11 mouse cellular contexts compared by ENCODE assay signal in the genomic region with DNA sequence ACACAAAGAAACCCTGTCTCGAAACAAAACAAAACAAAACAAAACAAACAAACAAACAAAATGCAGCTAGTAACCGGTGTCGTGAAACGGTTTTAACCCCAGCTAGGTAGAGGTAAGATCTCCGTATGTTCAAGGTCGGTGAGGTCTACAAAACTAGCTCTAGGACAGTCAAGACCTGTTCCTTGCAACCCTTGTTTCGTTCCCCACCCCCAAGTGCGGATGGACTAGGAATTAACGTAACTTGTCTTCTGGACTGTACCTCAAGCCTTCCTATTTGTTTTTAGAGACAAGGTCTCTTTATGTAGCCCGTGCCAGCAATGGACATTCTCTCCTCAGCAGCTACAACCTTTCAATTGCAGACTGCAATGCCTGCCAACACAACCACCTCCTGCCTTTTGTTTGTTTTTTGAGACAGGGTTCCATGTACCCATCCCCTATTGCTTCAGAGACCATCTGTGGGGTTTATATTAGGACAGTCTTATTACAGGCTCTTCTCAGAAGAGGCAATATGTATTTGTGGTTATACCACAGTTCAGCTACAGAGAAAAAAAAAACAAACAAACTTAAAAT. TPM values are rescaled to one million over a fixed set of nuclear protein-coding genes. Genes with fewer than 3 reads are reported as not detected.
A peak's percentile ranks its signal among the peaks of the same experiment; 100 is the strongest.
DNase-seq lines count a peak whose midpoint lies in the region; ATAC-seq and TF ChIP-seq lines count a peak whose summit lies in the region.
"Had no signal": no experiment of that assay in that cellular context is flagged by ENCODE, and none has a peak within 500 bp of the region (broad histone marks: within the 10 kb centered on the region; RNA-seq: fewer than 3 reads in every experiment).

No protein-coding gene starts in this region.

- H3K9ac ChIP-seq in heart, embryonic 14.5 days (ENCODE audit: low read length), result no peak overlapping the region; the same call in 1 of the 2 replicates
- no peak overlapping the region for H3K9ac ChIP-seq in limb, embryonic 13.5 days
- no peak overlapping the region for H3K9ac ChIP-seq in neural tube, embryonic 15.5 days (replicated peaks)

- no peak overlapping the region for H3K4me3 ChIP-seq in heart, embryonic 14.5 days (ENCODE audit: control insufficient read depth in 1 of 2, insufficient read depth in 1 of 2, low read depth in 1 of 2, low read length in 2 of 2)
- no peak overlapping the region for H3K4me3 ChIP-seq in thymus, adult 2 months (ENCODE audit: control insufficient read depth, insufficient read depth, low read length)
- H3K4me3 ChIP-seq in limb, embryonic 13.5 days, result no peak overlapping the region
- no peak overlapping the region for H3K4me3 ChIP-seq in neural tube, embryonic 15.5 days (replicated peaks)

- no peaks in the 10 kb centered on the region for H3K27me3 ChIP-seq in heart, embryonic 14.5 days (ENCODE audit: control insufficient read depth, insufficient read depth, low read length)
- H3K27me3 ChIP-seq in thymus, adult 2 months (ENCODE audit: control insufficient read depth, insufficient read depth, low read length), result no peaks in the 10 kb centered on the region
- H3K27me3 ChIP-seq in limb, embryonic 13.5 days, result no peaks in the 10 kb centered on the region
- H3K27me3 ChIP-seq in neural tube, embryonic 15.5 days (replicated peaks), result no peaks in the 10 kb centered on the region

- DNase-seq in heart, postnatal 36 days, result no peak
- DNase-seq in thymus, adult 2 months, result no peak
- DNase-seq in thymus, postnatal 25 days, result no peak
- no peak for DNase-seq in neural tube, embryonic 10.5 days (ENCODE audit: extremely low spot score, low spot score)
- no peak for DNase-seq in left cerebral cortex, postnatal 10 days (ENCODE audit: extremely low spot score in 1 of 2, low spot score in 2 of 2)
- DNase-seq: lung, postnatal 10 days had no signal

- no peak for TF ChIP-seq CTCF in thymus, adult 2 months (IDR thresholded peaks at IDR 0.05; ENCODE audit: borderline replicate concordance, control insufficient read depth, extremely low read depth, insufficient read depth, low read length, poor library complexity)

- peak overlapping the region; percentile 81 for H3K4me2 ChIP-seq in heart, embryonic 14.5 days (ENCODE audit: low read length)
- H3K4me2 ChIP-seq in limb, embryonic 13.5 days (replicated peaks), result peak overlapping the region; percentile 68
- H3K4me2 ChIP-seq in neural tube, embryonic 15.5 days, result no peak overlapping the region; the same call in 1 of the 2 replicates

- no peak for TF ChIP-seq POLR2A in thymus, adult 2 months (IDR thresholded peaks at IDR 0.05; ENCODE audit: control insufficient read depth, extremely low read depth, insufficient read depth, low read length, poor library complexity)

- intact Hi-C loops in heart, postnatal 36 days (cut with DNase I), result loop anchor here (5.0 kb wide), 1 partner anchor 112 kb away; no protein-coding TSS in a partner anchor
- intact Hi-C loops in left cerebral cortex, postnatal 10 days (cut with DNase I), result no loop called here

- WGBS in heart, embryonic 14.5 days, result 72% methylated on average over 10 of the region's 10 CpGs
- 91% methylated on average over 10 of the region's 10 CpGs for WGBS in thymus, adult 2 months
- WGBS in limb, embryonic 13.5 days, result 84% methylated on average over 10 of the region's 10 CpGs
- WGBS in neural tube, embryonic 15.5 days, result 89% methylated on average over 10 of the region's 10 CpGs

- H3K36me3 ChIP-seq in heart, embryonic 14.5 days (ENCODE audit: control insufficient read depth, insufficient read depth, low read length), result no peaks in the 10 kb centered on the region
- H3K36me3 ChIP-seq in thymus, adult 2 months (ENCODE audit: control insufficient read depth, insufficient read depth, low read length), result no peaks in the 10 kb centered on the region
- no peaks in the 10 kb centered on the region for H3K36me3 ChIP-seq in limb, embryonic 13.5 days
- H3K36me3 ChIP-seq in neural tube, embryonic 15.5 days, result no peaks in the 10 kb centered on the region

- no peaks in the 10 kb centered on the region for H3K9me3 ChIP-seq in heart, embryonic 14.5 days (ENCODE audit: control insufficient read depth, low read length)
- H3K9me3 ChIP-seq in limb, embryonic 13.5 days, result no peaks in the 10 kb centered on the region
- no peaks in the 10 kb centered on the region for H3K9me3 ChIP-seq in neural tube, embryonic 15.5 days (replicated peaks)

- peak overlapping the region in 1 of 2 experiments; percentile 85; a peak in 2 of 4 replicates for H3K27ac ChIP-seq in heart, embryonic 14.5 days (replicated peaks in 1 of 2; ENCODE audit: control insufficient read depth in 1 of 2, insufficient read depth in 1 of 2, low read depth in 2 of 2, low read length in 2 of 2)
- H3K27ac ChIP-seq in thymus, adult 2 months (ENCODE audit: control insufficient read depth, insufficient read depth, low read length), result peak overlapping the region; percentile 83; the same call in 1 of the 2 replicates
- H3K27ac ChIP-seq in limb, embryonic 13.5 days, result peak overlapping the region; percentile 87
- no peak overlapping the region for H3K27ac ChIP-seq in neural tube, embryonic 15.5 days (replicated peaks)

- no peak for ATAC-seq in heart, embryonic 14.5 days (ENCODE audit: insufficient number of reproducible peaks, insufficient read depth, low FRiP score, low read depth)
- no peak for ATAC-seq in limb, embryonic 13.5 days (ENCODE audit: low FRiP score, low read depth)
- no peak for ATAC-seq in neural tube, embryonic 15.5 days (ENCODE audit: low FRiP score)

- peaks cover 7 to 18% of the 10 kb centered on the region in 2 experiments; a peak in 3 of 4 replicates for H3K4me1 ChIP-seq in heart, embryonic 14.5 days (ENCODE audit: control insufficient read depth in 2 of 2, insufficient read depth in 2 of 2, low read length in 2 of 2)
- H3K4me1 ChIP-seq in thymus, adult 2 months (replicated peaks; ENCODE audit: control insufficient read depth, insufficient read depth, low read length), result peaks cover 14% of the 10 kb centered on the region
- H3K4me1 ChIP-seq in limb, embryonic 13.5 days, result peaks cover 13% of the 10 kb centered on the region
- H3K4me1 ChIP-seq in neural tube, embryonic 15.5 days, result peaks cover 12% of the 10 kb centered on the region

RNA-seq across cellular contexts. Expression of gene Sp1, which starts 5.4 kb away (rescaled TPM):
- polyA plus RNA-seq in heart, embryonic 14.5 days (2014; fragmentation: Nextera tagmentation; extraction: Ambion mirVana), result 8.0 and 8.2 TPM in 2 replicates
- total RNA-seq in heart, postnatal 36 days (2021), result 10 to 100 TPM; 45.7 to 49.1 TPM
- 45.0 and 52.1 TPM in 2 replicates for polyA plus RNA-seq in thymus, adult 2 months (2012; rRNA removed)
- 11.6 and 12.0 TPM in 2 replicates for polyA plus RNA-seq in limb, embryonic 13.5 days (2015; fragmentation: Nextera tagmentation; extraction: Ambion mirVana)
- 10 to 100 TPM; 23.1 to 26.4 TPM for total RNA-seq in left cerebral cortex, postnatal 10 days (2021)
- 3.0 and 3.9 TPM in 2 replicates for polyA plus RNA-seq in neural tube, embryonic 15.5 days (2015; fragmentation: Nextera tagmentation; extraction: Ambion mirVana)

RNA-seq across cellular contexts. Expression of gene Sp7, which starts 33.6 kb away (rescaled TPM):
- polyA plus RNA-seq in heart, embryonic 14.5 days (2014; fragmentation: Nextera tagmentation; extraction: Ambion mirVana), result 0.22 TPM in 1 of 2 replicates, not detected in the other
- total RNA-seq in heart, postnatal 36 days (2021), result not detected
- polyA plus RNA-seq in thymus, adult 2 months (2012; rRNA removed), result 0.13 and 0.23 TPM in 2 replicates
- 6.0 and 7.4 TPM in 2 replicates for polyA plus RNA-seq in limb, embryonic 13.5 days (2015; fragmentation: Nextera tagmentation; extraction: Ambion mirVana)
- total RNA-seq in left cerebral cortex, postnatal 10 days (2021), result under 1 TPM; 0.26 to 0.39 TPM
- 0.88 and 0.95 TPM in 2 replicates for polyA plus RNA-seq in neural tube, embryonic 15.5 days (2015; fragmentation: Nextera tagmentation; extraction: Ambion mirVana)
- polyA plus RNA-seq: erythroblast, embryonic 14.5 days; inflammation-experienced regulatory T-cells, adult 6 months had no signal

RNA-seq across cellular contexts. Expression of gene Amhr2, which starts 44.6 kb away (rescaled TPM):
- 2.1 and 3.1 TPM in 2 replicates for polyA plus RNA-seq in heart, embryonic 14.5 days (2014; fragmentation: Nextera tagmentation; extraction: Ambion mirVana)
- total RNA-seq in heart, postnatal 36 days (2021), result under 1 TPM; 0.16 to 0.78 TPM
- 0.65 and 1.7 TPM in 2 replicates for polyA plus RNA-seq in thymus, adult 2 months (2012; rRNA removed)
- polyA plus RNA-seq in limb, embryonic 13.5 days (2015; fragmentation: Nextera tagmentation; extraction: Ambion mirVana), result 0.23 and 0.36 TPM in 2 replicates
- total RNA-seq in left cerebral cortex, postnatal 10 days (2021), result under 1 TPM in 1 of 2 experiments, not detected in 1; 0.81 TPM
- polyA plus RNA-seq in neural tube, embryonic 15.5 days (2015; fragmentation: Nextera tagmentation; extraction: Ambion mirVana), result 0.83 and 1.1 TPM in 2 replicates
- polyA plus RNA-seq: inflammation-experienced regulatory T-cells, adult 6 months had no signal

RNA-seq across cellular contexts. Expression of gene Aaas, which starts 50.0 kb away (rescaled TPM):
- polyA plus RNA-seq in heart, embryonic 14.5 days (2014; fragmentation: Nextera tagmentation; extraction: Ambion mirVana), result 45.0 and 48.4 TPM in 2 replicates
- 10 to 100 TPM; 12.5 to 12.8 TPM for total RNA-seq in heart, postnatal 36 days (2021)
- polyA plus RNA-seq in thymus, adult 2 months (2012; rRNA removed), result 106 and 107 TPM in 2 replicates
- polyA plus RNA-seq in limb, embryonic 13.5 days (2015; fragmentation: Nextera tagmentation; extraction: Ambion mirVana), result 75.9 and 76.6 TPM in 2 replicates
- total RNA-seq in left cerebral cortex, postnatal 10 days (2021), result 10 to 100 TPM; 20.2 to 30.8 TPM
- polyA plus RNA-seq in neural tube, embryonic 15.5 days (2015; fragmentation: Nextera tagmentation; extraction: Ambion mirVana), result 30.4 and 49.7 TPM in 2 replicates

RNA-seq across cellular contexts. Expression of gene Prr13, which starts 58.3 kb away (rescaled TPM):
- polyA plus RNA-seq in heart, embryonic 14.5 days (2014; fragmentation: Nextera tagmentation; extraction: Ambion mirVana), result 108 and 114 TPM in 2 replicates
- 10 to 100 TPM; 19.4 to 26.1 TPM for total RNA-seq in heart, postnatal 36 days (2021)
- polyA plus RNA-seq in thymus, adult 2 months (2012; rRNA removed), result 109 and 123 TPM in 2 replicates
- polyA plus RNA-seq in limb, embryonic 13.5 days (2015; fragmentation: Nextera tagmentation; extraction: Ambion mirVana), result 59.5 and 62.6 TPM in 2 replicates
- 10 to 100 TPM; 19.1 to 21.6 TPM for total RNA-seq in left cerebral cortex, postnatal 10 days (2021)
- 80.9 and 87.7 TPM in 2 replicates for polyA plus RNA-seq in neural tube, embryonic 15.5 days (2015; fragmentation: Nextera tagmentation; extraction: Ambion mirVana)
